Mouse (Mus musculus) embryonic facial prominence, embryonic 11.5 days (tissue): Measurements from ENCODE around the gene Rpl35. TPM values are rescaled to one million over a fixed set of nuclear protein-coding genes. Genes with fewer than 3 reads are reported as not detected.

ENCODE experiments used
- ATAC-seq: fragments of 200-750 bp; cut with Nextera tagmentation; replicated peaks from 2 replicates; pipeline ENCODE4 v1.8.0; 2017; ENCODE audit warnings: low read depth; ENCODE audit not compliant: insufficient number of reproducible peaks, low FRiP score, low TSS enrichment
- DNase-seq: peaks from one replicate; pipeline ENCODE4 v3.0.0-alpha.2; 2015; ENCODE audit warnings: low spot score
- H3K27ac ChIP-seq: fragments of 300-500 bp; sonication (generic); replicated peaks from 2 replicates; pipeline ENCODE4 v1.5.1; 2014; ENCODE audit warnings: mild to moderate bottlenecking, low read depth, low read length, control low read depth
- H3K27me3 ChIP-seq: fragments of 300-500 bp; sonication (generic); 2 replicates; pipeline ENCODE4 v1.6.1; 2014; ENCODE audit warnings: mild to moderate bottlenecking, low read length, moderate library complexity, mixed read lengths; ENCODE audit not compliant: control insufficient read depth, insufficient read depth
- H3K36me3 ChIP-seq: fragments of 300-500 bp; sonication (generic); replicated peaks from 2 replicates; pipeline ENCODE4 v1.6.1; 2014; ENCODE audit warnings: low read depth, mild to moderate bottlenecking, low read length, moderate library complexity, mixed read lengths; ENCODE audit not compliant: control insufficient read depth, insufficient read depth
- H3K4me1 ChIP-seq: fragments of 300-500 bp; sonication (generic); 2 replicates; pipeline ENCODE4 v1.6.1; 2014; ENCODE audit warnings: low read length, mixed read lengths; ENCODE audit not compliant: control insufficient read depth, insufficient read depth
- H3K4me2 ChIP-seq: fragments of 300-500 bp; sonication (generic); 2 replicates; pipeline ENCODE4 v1.6.1; 2014; ENCODE audit warnings: low read depth, mild to moderate bottlenecking, control low read depth, low read length, moderate library complexity
- H3K4me3 ChIP-seq: fragments of 300-500 bp; sonication (generic); 2 replicates; pipeline ENCODE4 v1.5.1; 2014; ENCODE audit warnings: low read depth, low read length, control low read depth
- H3K9ac ChIP-seq: fragments of 300-500 bp; sonication (generic); replicated peaks from 2 replicates; pipeline ENCODE4 v1.6.1; 2014; ENCODE audit warnings: mild to moderate bottlenecking, control low read depth, low read length
- H3K9me3 ChIP-seq: fragments of 300-500 bp; sonication (generic); replicated peaks from 2 replicates; pipeline ENCODE4 v1.6.1; 2016; ENCODE audit warnings: mild to moderate bottlenecking, low read length, inconsistent platforms, mixed read lengths; ENCODE audit not compliant: control insufficient read depth
- WGBS: fragments of 180-500 bp; shearing (Covaris S2); extraction: QIAGEN DNeasy Blood & Tissue Kit; methylation state at CpG from one replicate; pipeline ENCODE4 v1.1.7; 2014; 5-methylcytosine and 5-hydroxymethylcytosine counted together
- polyA plus RNA-seq: library from polyadenylated mRNA; unstranded; fragments of >200 nt; fragmentation: Nextera tagmentation; extraction: Ambion mirVana; gene quantifications from 2 replicates; pipeline ENCODE4 v1.2.1, GENCODE M21; 2014

Gene Rpl35
- polyA plus RNA-seq, 1 experiment from 2014 or later: 1,128 TPM

DNA sequence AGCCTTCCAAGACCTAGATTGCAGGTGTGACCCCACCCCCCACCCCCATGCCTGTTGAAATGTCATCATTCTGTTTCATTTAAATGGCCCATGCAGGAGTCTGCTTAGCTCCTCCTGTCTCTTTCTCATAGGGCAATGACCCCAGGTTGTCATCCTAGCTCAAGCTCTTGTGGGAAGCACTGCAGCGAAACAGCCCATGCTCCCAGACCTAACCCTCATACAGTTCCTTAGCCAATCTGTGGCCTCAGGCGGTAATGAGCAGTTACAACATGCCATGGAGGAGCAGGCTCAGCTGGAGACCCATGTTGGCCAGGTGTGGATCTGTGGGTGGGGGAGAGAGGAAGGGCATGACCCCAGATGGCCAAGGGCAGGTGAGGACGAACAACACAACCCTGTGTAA is 30.2 kb downstream of the Rpl35 start:
- H3K9me3 ChIP-seq: no peaks in the 10 kb centered on the region
- ATAC-seq: no peak
- no peak for DNase-seq
- no peak overlapping the region for H3K9ac ChIP-seq
- WGBS: 75% methylated on average over 3 of the region's 3 CpGs
- no peaks in the 10 kb centered on the region for H3K4me1 ChIP-seq
- H3K27ac ChIP-seq: no peak overlapping the region
- H3K4me2 ChIP-seq: no peak overlapping the region
- H3K4me3 ChIP-seq: no peak overlapping the region
- no peaks in the 10 kb centered on the region for H3K36me3 ChIP-seq
- no peaks in the 10 kb centered on the region for H3K27me3 ChIP-seq

DNA sequence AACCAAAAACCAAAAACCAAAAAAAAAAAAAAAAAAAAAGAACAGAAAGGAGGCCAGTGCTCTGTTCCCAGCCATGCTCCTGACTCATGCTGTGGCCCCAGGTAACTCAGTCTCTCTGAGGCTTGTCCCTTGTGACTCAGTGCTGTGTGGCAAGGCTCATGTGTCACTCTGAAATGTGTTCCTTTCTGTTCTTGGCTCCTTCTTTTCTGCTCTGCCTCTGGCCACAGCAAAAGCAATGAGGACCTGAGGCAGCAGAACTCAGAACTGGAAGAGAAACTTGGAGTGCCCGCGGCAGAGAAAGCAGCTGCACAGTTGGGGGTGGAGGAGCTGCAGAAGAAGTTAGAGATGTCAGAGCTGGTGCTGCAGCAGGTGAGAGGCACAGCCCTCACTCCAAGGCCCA is 31.3 kb downstream of the Rpl35 start:
- H3K4me1 ChIP-seq: no peaks in the 10 kb centered on the region
- H3K36me3 ChIP-seq: no peaks in the 10 kb centered on the region
- H3K4me2 ChIP-seq: no peak overlapping the region
- H3K9ac ChIP-seq: no peak overlapping the region
- no peaks in the 10 kb centered on the region for H3K9me3 ChIP-seq
- H3K27ac ChIP-seq: no peak overlapping the region
- no peak overlapping the region for H3K4me3 ChIP-seq
- H3K27me3 ChIP-seq: no peaks in the 10 kb centered on the region
- ATAC-seq (no peak), DNase-seq (no peak)
- WGBS: 44% methylated on average over 2 of the region's 2 CpGs

DNA sequence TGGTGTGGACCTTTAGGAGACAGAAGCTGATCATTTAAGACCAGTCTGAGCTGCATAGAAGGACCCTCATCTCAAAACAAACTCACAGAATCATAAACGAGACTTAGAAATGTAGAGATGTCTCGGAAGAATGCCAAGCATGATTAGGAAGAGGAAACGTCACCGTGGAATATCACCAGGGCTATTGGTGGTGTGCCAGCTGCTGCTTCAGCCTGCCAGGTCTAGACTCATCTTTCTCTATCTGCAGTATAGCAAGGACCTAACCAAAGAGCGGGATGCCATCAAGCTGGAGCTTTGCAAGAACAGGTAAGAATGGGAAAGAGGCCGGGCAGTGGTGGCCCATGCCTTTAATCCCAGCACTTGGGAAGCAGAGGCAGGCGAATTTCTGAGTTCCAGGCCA is 31.7 kb downstream of the Rpl35 start:
- no peak overlapping the region for H3K4me3 ChIP-seq
- no peak for ATAC-seq
- no peak overlapping the region for H3K4me2 ChIP-seq
- WGBS: 83% methylated on average over 7 of the region's 7 CpGs
- H3K27ac ChIP-seq: no peak overlapping the region
- DNase-seq: no peak
- H3K36me3 ChIP-seq: no peaks in the 10 kb centered on the region
- no peaks in the 10 kb centered on the region for H3K4me1 ChIP-seq
- no peaks in the 10 kb centered on the region for H3K27me3 ChIP-seq
- no peaks in the 10 kb centered on the region for H3K9me3 ChIP-seq
- H3K9ac ChIP-seq: no peak overlapping the region

DNA sequence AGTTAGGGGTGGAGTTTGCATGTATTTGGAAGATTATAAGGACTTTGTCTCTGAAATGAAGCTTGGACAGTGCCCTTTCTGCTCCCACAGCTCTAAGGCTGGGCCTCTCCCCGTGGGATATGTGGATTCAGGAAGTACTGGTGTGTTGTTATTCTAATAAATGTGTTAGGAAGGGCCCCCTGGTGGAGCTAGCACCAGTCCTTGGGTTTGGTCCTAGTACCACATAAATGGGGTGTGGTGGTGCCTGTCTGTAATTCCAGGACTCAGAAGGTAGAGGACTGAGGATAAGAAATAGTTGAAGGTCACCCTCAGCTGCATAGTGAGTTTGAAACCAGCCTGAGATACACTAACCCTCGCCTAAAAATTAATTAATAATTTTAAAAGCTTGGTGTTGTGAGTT is 32.2 kb downstream of the Rpl35 start:
- Histone ChIP-seq H3K36me3 (no peaks in the 10 kb centered on the region), H3K27me3 (no peaks in the 10 kb centered on the region), H3K4me2 (no peak overlapping the region), H3K27ac (no peak overlapping the region), H3K4me3 (no peak overlapping the region), H3K9me3 (no peaks in the 10 kb centered on the region), H3K9ac (no peak overlapping the region), H3K4me1 (no peaks in the 10 kb centered on the region)
- WGBS: 39% methylated on average over 2 of the region's 2 CpGs
- no peak for ATAC-seq
- no peak for DNase-seq

DNA sequence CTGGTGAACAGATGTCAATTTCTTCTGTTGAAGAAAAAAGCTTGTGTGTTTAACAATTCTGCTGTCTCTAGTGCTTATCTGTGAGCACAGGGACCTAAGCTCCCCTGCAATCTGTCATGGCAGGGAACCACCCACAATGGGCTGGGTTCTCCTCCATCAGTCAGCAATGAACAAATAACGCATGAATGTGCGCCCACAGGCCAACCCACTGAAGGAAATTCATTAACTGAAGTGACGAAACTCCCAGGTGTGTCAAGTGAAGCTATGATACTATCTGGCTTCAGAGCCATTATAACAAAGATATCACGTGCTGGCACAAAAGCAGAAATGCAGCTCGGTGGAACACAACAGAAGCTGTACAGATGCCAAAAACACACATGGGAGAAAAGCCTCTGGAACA is 35.4 kb downstream of the Rpl35 start:
- ATAC-seq (no peak), DNase-seq (no peak)
- H3K4me2 ChIP-seq: no peak overlapping the region
- no peak overlapping the region for H3K4me3 ChIP-seq
- no peaks in the 10 kb centered on the region for H3K36me3 ChIP-seq
- H3K9ac ChIP-seq: no peak overlapping the region
- 82% methylated on average over 5 of the region's 5 CpGs for WGBS
- no peaks in the 10 kb centered on the region for H3K4me1 ChIP-seq
- no peak overlapping the region for H3K27ac ChIP-seq
- no peaks in the 10 kb centered on the region for H3K27me3 ChIP-seq
- no peaks in the 10 kb centered on the region for H3K9me3 ChIP-seq

DNA sequence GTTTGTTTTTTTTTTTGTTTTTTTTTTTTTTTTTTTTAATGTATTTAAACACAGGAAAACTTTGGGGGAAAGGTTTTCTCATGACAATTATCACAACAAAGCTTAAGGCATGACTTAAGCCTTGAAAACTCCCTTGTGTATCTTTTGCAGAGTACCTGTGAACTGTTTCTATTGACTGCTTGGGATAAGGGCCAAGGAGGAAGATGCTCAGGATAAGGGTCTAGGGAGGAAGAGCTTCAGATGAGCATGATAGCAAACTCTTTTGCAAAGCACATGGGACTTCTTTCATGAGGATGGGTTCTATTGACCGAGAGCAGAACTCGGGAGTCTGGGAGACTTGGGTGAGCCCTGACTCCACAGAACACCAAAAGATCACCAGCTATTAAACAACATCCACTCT is 35.8 kb downstream of the Rpl35 start:
- H3K27ac ChIP-seq: no peak overlapping the region
- no peak overlapping the region for H3K4me2 ChIP-seq
- no peak overlapping the region for H3K9ac ChIP-seq
- H3K36me3 ChIP-seq: no peaks in the 10 kb centered on the region
- WGBS: 94% methylated on average over 2 of the region's 2 CpGs
- H3K4me1 ChIP-seq: no peaks in the 10 kb centered on the region
- no peaks in the 10 kb centered on the region for H3K27me3 ChIP-seq
- no peak for DNase-seq
- no peak overlapping the region for H3K4me3 ChIP-seq
- ATAC-seq: no peak
- no peaks in the 10 kb centered on the region for H3K9me3 ChIP-seq

DNA sequence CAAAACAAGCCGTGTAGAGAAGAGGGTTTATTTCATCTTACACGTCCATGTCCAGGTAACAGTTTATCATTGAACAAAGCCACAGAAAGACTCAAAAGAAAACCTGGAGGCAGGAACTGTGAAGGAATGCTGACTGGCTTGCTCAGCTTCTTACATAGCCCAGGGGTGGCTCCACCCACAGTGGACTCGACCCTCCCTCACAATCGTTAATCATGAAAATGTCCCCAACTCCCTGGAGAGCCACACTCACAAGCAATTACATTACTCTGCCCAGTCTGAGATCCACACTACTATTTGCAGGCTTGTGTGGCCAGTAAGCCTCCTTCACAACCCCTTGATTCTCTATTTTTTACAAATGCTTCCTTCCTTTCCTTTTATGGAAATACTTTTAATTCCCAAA is 41.2 kb downstream of the Rpl35 start:
- Histone ChIP-seq H3K36me3 (no peaks in the 10 kb centered on the region), H3K27ac (no peak overlapping the region), H3K4me1 (no peaks in the 10 kb centered on the region), H3K9ac (no peak overlapping the region), H3K9me3 (no peaks in the 10 kb centered on the region), H3K4me3 (no peak overlapping the region), H3K27me3 (no peaks in the 10 kb centered on the region), H3K4me2 (no peak overlapping the region)
- peak; percentile 45 for DNase-seq
- no peak for ATAC-seq
- 28% methylated on average over 4 of the region's 4 CpGs for WGBS

DNA sequence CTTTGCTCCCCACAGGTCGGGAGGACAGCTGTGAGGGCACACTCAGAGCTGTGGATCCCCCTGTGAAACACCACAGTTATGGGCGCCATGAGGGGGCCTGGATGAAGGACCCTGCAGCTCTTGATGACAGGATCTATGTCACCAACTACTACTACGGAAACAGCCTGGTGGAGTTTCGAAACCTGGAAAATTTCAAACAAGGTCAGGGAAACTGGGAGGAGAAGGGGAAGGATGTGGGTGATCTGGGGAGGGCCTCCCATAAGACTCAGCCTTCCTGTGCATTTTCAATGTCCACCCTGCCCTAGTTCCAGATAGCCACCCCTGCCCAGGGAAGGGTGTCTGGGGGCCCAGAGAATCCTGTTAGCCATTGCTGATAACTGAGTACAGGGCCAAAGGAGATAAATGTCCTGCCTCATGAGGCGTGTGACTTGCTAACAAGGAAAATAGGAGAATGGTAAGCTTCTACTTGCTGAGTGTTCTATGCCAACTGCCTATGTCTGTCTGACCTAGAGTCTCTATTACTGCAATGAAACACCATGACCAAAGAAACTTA is 47.7 kb downstream of the Rpl35 start:
- Histone ChIP-seq H3K27me3 (no peaks in the 10 kb centered on the region), H3K27ac (no peak overlapping the region), H3K4me2 (no peak overlapping the region), H3K4me3 (no peak overlapping the region), H3K4me1 (no peaks in the 10 kb centered on the region), H3K9ac (no peak overlapping the region), H3K36me3 (no peaks in the 10 kb centered on the region), H3K9me3 (no peaks in the 10 kb centered on the region)
- WGBS: 82% methylated on average over 5 of the region's 5 CpGs
- ATAC-seq (no peak), DNase-seq (no peak)
